Comparison of ENCODE assay signal across 13 mouse cellular contexts in the genomic region with DNA sequence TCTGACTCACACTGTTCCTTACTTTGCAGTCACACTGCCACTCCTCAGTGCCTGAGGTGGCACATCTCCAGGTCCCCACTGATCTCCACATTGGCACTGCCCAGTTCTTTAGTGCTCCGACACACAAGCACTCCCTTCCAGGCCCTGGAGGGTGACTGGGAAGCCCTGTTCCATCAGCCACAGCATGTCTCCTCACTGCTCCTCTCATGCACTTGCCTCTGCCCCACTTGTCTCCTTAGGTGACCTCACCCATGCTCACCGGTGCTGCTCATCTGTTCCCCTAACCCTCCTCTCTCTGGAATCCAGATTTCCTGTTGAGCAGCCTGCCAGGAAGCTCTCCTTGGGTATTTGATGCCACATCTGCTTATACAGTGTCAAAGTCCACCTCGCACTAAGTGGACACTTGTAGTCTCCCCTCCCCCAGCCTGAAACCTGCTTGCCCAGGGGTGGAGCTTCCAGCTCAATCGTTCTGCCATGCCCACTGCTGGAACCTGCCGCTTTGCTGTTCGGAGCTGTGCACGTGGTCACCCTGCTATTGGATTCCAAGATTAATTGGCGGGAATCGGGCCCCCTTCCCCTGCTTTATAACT.
"Had no signal": no experiment of that assay in that cellular context is flagged by ENCODE, and none has a peak within 500 bp of the region (broad histone marks: within the 10 kb centered on the region; RNA-seq: fewer than 3 reads in every experiment).

No protein-coding gene starts in this region.

- DNase-seq: liver, embryonic 13.5 days; liver, postnatal 0 days; lung, postnatal 36 days; retina, postnatal 1 day; right cerebral cortex, postnatal 4 days; spleen, adult 18-20 months; thymus, postnatal 36 days had no signal

- H3K4me1 ChIP-seq: liver, embryonic 13.5 days; midbrain, embryonic 15.5 days; neural tube, embryonic 12.5 days had no signal

- H3K27me3 ChIP-seq: liver, embryonic 13.5 days; midbrain, embryonic 15.5 days; neural tube, embryonic 12.5 days had no signal

- H3K27ac ChIP-seq: left cerebral cortex, adult 2 months; limb, embryonic 10.5 days; liver, embryonic 13.5 days; midbrain, embryonic 15.5 days; neural tube, embryonic 12.5 days had no signal

- H3K4me2 ChIP-seq: liver, embryonic 13.5 days; midbrain, embryonic 11.5 days; midbrain, embryonic 15.5 days; neural tube, embryonic 12.5 days had no signal

- ATAC-seq: intestine, embryonic 16.5 days; liver, postnatal 0 days; midbrain, embryonic 15.5 days had no signal

- H3K9ac ChIP-seq: liver, embryonic 13.5 days; liver, postnatal 0 days; midbrain, embryonic 15.5 days; neural tube, embryonic 12.5 days had no signal

- H3K9me3 ChIP-seq: limb, embryonic 10.5 days; liver, embryonic 13.5 days; midbrain, embryonic 15.5 days; neural tube, embryonic 12.5 days had no signal

- H3K36me3 ChIP-seq: limb, embryonic 10.5 days; liver, embryonic 13.5 days; midbrain, embryonic 15.5 days; neural tube, embryonic 12.5 days had no signal

- H3K4me3 ChIP-seq: left cerebral cortex, adult 2 months; limb, embryonic 10.5 days; liver, embryonic 13.5 days; midbrain, embryonic 15.5 days; neural tube, embryonic 12.5 days had no signal
